Mouse (Mus musculus): Measurements from ENCODE around the gene Zbtb20. TPM values are rescaled to one million over a fixed set of nuclear protein-coding genes. Genes with fewer than 3 reads are reported as not detected.

The Zbtb20 gene
- polyA plus RNA-seq, 1 experiment from 2014 or later, result 38.1 TPM

- H3K36me3 ChIP-seq, result no peaks in the 10 kb centered on the region
- 47% methylated on average over 4 of the region's 4 CpGs for WGBS
- no peak for ATAC-seq (ENCODE audit: insufficient number of reproducible peaks, low FRiP score)
- H3K9ac ChIP-seq, result no peak overlapping the region
- no peak overlapping the region for H3K27ac ChIP-seq (ENCODE audit: poor library complexity, severe bottlenecking)
- no peaks in the 10 kb centered on the region for H3K27me3 ChIP-seq (replicated peaks)
- H3K4me2 ChIP-seq, result no peak overlapping the region
- H3K9me3 ChIP-seq (replicated peaks), result no peaks in the 10 kb centered on the region
- peaks cover 7% of the 10 kb centered on the region for H3K4me1 ChIP-seq (replicated peaks)
- H3K4me3 ChIP-seq, result no peak overlapping the region
Measured at GRCm38 (mm10) chr16:43402888-43403287, 527.2 kb downstream of the Zbtb20 start.

GRCm38 (mm10) chr16:43405089-43405488, 529.4 kb downstream of the Zbtb20 start:
- 92% methylated on average over 3 of the region's 3 CpGs for WGBS

GRCm38 (mm10) chr16:43407594-43408142, 532.0 kb downstream of the Zbtb20 start:
- Histone ChIP-seq H3K4me1 (replicated peaks) (peaks cover 22% of the 10 kb centered on the region), H3K9me3 (replicated peaks) (no peaks in the 10 kb centered on the region), H3K9ac (no peak overlapping the region), H3K27ac (ENCODE audit: poor library complexity, severe bottlenecking) (no peak overlapping the region), H3K27me3 (replicated peaks) (no peaks in the 10 kb centered on the region), H3K36me3 (no peaks in the 10 kb centered on the region), H3K4me2 (no peak overlapping the region), H3K4me3 (no peak overlapping the region)
- ATAC-seq (ENCODE audit: insufficient number of reproducible peaks, low FRiP score), result peak; percentile 45; the same call in 1 of the 2 replicates
- 18% methylated on average over 2 of the region's 2 CpGs for WGBS

More at GRCm38 (mm10) chr16:43405089-43405488, 529.4 kb downstream of the Zbtb20 start:
- Histone ChIP-seq H3K36me3 (no peaks in the 10 kb centered on the region), H3K9me3 (replicated peaks) (no peaks in the 10 kb centered on the region), H3K4me3 (no peak overlapping the region), H3K4me2 (no peak overlapping the region), H3K27ac (ENCODE audit: poor library complexity, severe bottlenecking) (no peak overlapping the region), H3K9ac (no peak overlapping the region), H3K4me1 (replicated peaks) (peaks cover 22% of the 10 kb centered on the region), H3K27me3 (replicated peaks) (no peaks in the 10 kb centered on the region)
- no peak for ATAC-seq (ENCODE audit: insufficient number of reproducible peaks, low FRiP score)

GRCm38 (mm10) chr16:43408622-43409021, 532.9 kb downstream of the Zbtb20 start:
- no peaks in the 10 kb centered on the region for H3K36me3 ChIP-seq
- H3K9ac ChIP-seq, result no peak overlapping the region
- no peak overlapping the region for H3K4me3 ChIP-seq
- H3K9me3 ChIP-seq (replicated peaks), result no peaks in the 10 kb centered on the region
- no peak for ATAC-seq (ENCODE audit: insufficient number of reproducible peaks, low FRiP score)
- H3K4me1 ChIP-seq (replicated peaks), result peaks cover 22% of the 10 kb centered on the region
- no peaks in the 10 kb centered on the region for H3K27me3 ChIP-seq (replicated peaks)
- WGBS, result 83% methylated on average over 5 of the region's 5 CpGs
- H3K27ac ChIP-seq (ENCODE audit: poor library complexity, severe bottlenecking), result no peak overlapping the region
- no peak overlapping the region for H3K4me2 ChIP-seq

GRCm38 (mm10) chr16:43409108-43409909, 533.6 kb downstream of the Zbtb20 start:
- Histone ChIP-seq H3K9me3 (replicated peaks) (no peaks in the 10 kb centered on the region), H3K27ac (ENCODE audit: poor library complexity, severe bottlenecking) (no peak overlapping the region), H3K4me2 (no peak overlapping the region), H3K9ac (no peak overlapping the region), H3K36me3 (no peaks in the 10 kb centered on the region), H3K4me3 (no peak overlapping the region), H3K27me3 (replicated peaks) (no peaks in the 10 kb centered on the region), H3K4me1 (replicated peaks) (peaks cover 22% of the 10 kb centered on the region)
- 78% methylated on average over 4 of the region's 4 CpGs for WGBS
- no peak for ATAC-seq (ENCODE audit: insufficient number of reproducible peaks, low FRiP score)

- Histone ChIP-seq H3K4me1 (replicated peaks) (peaks cover 22% of the 10 kb centered on the region), H3K9me3 (replicated peaks) (no peaks in the 10 kb centered on the region), H3K27ac (ENCODE audit: poor library complexity, severe bottlenecking) (no peak overlapping the region), H3K27me3 (replicated peaks) (no peaks in the 10 kb centered on the region), H3K9ac (no peak overlapping the region), H3K36me3 (no peaks in the 10 kb centered on the region), H3K4me2 (no peak overlapping the region), H3K4me3 (no peak overlapping the region)
- 76% methylated on average over 12 of the region's 12 CpGs for whole genome bisulfite sequencing
- ATAC-seq (ENCODE audit: insufficient number of reproducible peaks, low FRiP score), result no peak
Measured at GRCm38 (mm10) chr16:43409910-43410612, 534.4 kb downstream of the Zbtb20 start.

- peaks cover 22% of the 10 kb centered on the region for H3K4me1 ChIP-seq (replicated peaks)
- no peak overlapping the region for H3K27ac ChIP-seq (ENCODE audit: poor library complexity, severe bottlenecking)
- no peaks in the 10 kb centered on the region for H3K36me3 ChIP-seq
- no peak overlapping the region for H3K4me2 ChIP-seq
- no peak overlapping the region for H3K9ac ChIP-seq
- 84% methylated on average over 7 of the region's 7 CpGs for WGBS
- H3K4me3 ChIP-seq, result no peak overlapping the region
- no peaks in the 10 kb centered on the region for H3K9me3 ChIP-seq (replicated peaks)
- H3K27me3 ChIP-seq (replicated peaks), result no peaks in the 10 kb centered on the region
- no peak for ATAC-seq (ENCODE audit: insufficient number of reproducible peaks, low FRiP score)
Measured at GRCm38 (mm10) chr16:43410613-43410974, 534.9 kb downstream of the Zbtb20 start.

- Histone ChIP-seq H3K9ac (no peak overlapping the region), H3K4me3 (no peak overlapping the region), H3K27me3 (replicated peaks) (no peaks in the 10 kb centered on the region), H3K9me3 (replicated peaks) (no peaks in the 10 kb centered on the region), H3K27ac (ENCODE audit: poor library complexity, severe bottlenecking) (no peak overlapping the region), H3K36me3 (no peaks in the 10 kb centered on the region), H3K4me1 (replicated peaks) (no peaks in the 10 kb centered on the region), H3K4me2 (no peak overlapping the region)
- no peak for ATAC-seq (ENCODE audit: insufficient number of reproducible peaks, low FRiP score)
- WGBS, result 65% methylated on average over 4 of the region's 4 CpGs
Measured at GRCm38 (mm10) chr16:43415864-43416263, 540.2 kb downstream of the Zbtb20 start.

GRCm38 (mm10) chr16:43419923-43420322, 544.2 kb downstream of the Zbtb20 start:
- Histone ChIP-seq H3K4me2 (no peak overlapping the region), H3K9ac (no peak overlapping the region), H3K27me3 (replicated peaks) (no peaks in the 10 kb centered on the region), H3K4me3 (no peak overlapping the region), H3K27ac (ENCODE audit: poor library complexity, severe bottlenecking) (no peak overlapping the region), H3K9me3 (replicated peaks) (no peaks in the 10 kb centered on the region), H3K36me3 (no peaks in the 10 kb centered on the region), H3K4me1 (replicated peaks) (0 out of 2 replicates have a peak, but pooled peaks cover 4% of the 10 kb centered on the region)
- no peak for ATAC-seq (ENCODE audit: insufficient number of reproducible peaks, low FRiP score)
- 52% methylated on average over 2 of the region's 2 CpGs for WGBS

GRCm38 (mm10) chr16:43428955-43429354, 553.3 kb downstream of the Zbtb20 start:
- Histone ChIP-seq H3K4me2 (no peak overlapping the region), H3K9me3 (replicated peaks) (no peaks in the 10 kb centered on the region), H3K4me1 (replicated peaks) (peaks cover 13% of the 10 kb centered on the region), H3K27ac (ENCODE audit: poor library complexity, severe bottlenecking) (no peak overlapping the region), H3K27me3 (replicated peaks) (no peaks in the 10 kb centered on the region), H3K4me3 (no peak overlapping the region), H3K36me3 (no peaks in the 10 kb centered on the region), H3K9ac (no peak overlapping the region)
- ATAC-seq (ENCODE audit: insufficient number of reproducible peaks, low FRiP score), result no peak
- WGBS, result 81% methylated on average over 2 of the region's 2 CpGs

- H3K36me3 ChIP-seq, result no peaks in the 10 kb centered on the region
- WGBS, result 65% methylated on average over 4 of the region's 4 CpGs
- no peak overlapping the region for H3K4me2 ChIP-seq
- H3K4me1 ChIP-seq (replicated peaks), result peaks cover 13% of the 10 kb centered on the region
- no peaks in the 10 kb centered on the region for H3K9me3 ChIP-seq (replicated peaks)
- ATAC-seq (ENCODE audit: insufficient number of reproducible peaks, low FRiP score), result no peak
- no peaks in the 10 kb centered on the region for H3K27me3 ChIP-seq (replicated peaks)
- H3K9ac ChIP-seq, result no peak overlapping the region
- H3K4me3 ChIP-seq, result no peak overlapping the region
- H3K27ac ChIP-seq (ENCODE audit: poor library complexity, severe bottlenecking), result no peak overlapping the region
Measured at GRCm38 (mm10) chr16:43430030-43430429, 554.3 kb downstream of the Zbtb20 start.
